Mouse (Mus musculus): ENCODE results near the gene Nwd1. TPM values are rescaled to one million over a fixed set of nuclear protein-coding genes. Genes with fewer than 3 reads are reported as not detected.
A peak's percentile ranks its signal among the peaks of the same experiment; 100 is the strongest.

Nwd1 gene
- polyA plus RNA-seq, 1 experiment = 21.2 TPM

DNA sequence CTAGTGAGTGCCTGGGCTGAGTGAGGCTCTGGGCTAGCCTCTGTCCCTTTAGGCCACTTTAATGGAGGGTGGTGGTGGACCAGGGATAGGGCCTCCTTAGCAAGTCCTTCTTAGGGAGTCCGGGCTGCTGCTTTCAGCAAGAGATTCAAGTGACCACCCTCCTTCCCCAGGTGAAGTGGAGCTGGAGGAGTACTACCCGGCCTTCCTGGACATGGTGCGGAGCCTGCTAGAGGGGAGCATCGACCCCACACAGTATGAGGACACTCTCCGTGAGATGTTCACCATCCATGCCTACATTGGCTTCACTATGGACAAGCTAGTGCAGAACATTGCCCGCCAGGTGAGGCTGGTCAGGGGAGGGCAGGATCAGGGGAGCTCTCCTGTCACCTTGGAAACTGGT is 103.8 kb downstream of the Nwd1 start:
- no peak overlapping the region for H3K4me3 ChIP-seq (replicated peaks; ENCODE audit: insufficient read depth, low read depth, low read length)
- no peaks in the 10 kb centered on the region for H3K27me3 ChIP-seq (ENCODE audit: control insufficient read depth, insufficient read depth, low read length)
- 96% methylated on average over 6 of the region's 6 CpGs for WGBS
- no peak for TF ChIP-seq POLR2A (IDR thresholded peaks at IDR 0.05; ENCODE audit: borderline replicate concordance, insufficient read depth, low read length)
- no peak for TF ChIP-seq CTCF (IDR thresholded peaks at IDR 0.05; ENCODE audit: borderline replicate concordance, insufficient read depth, low read depth, low read length)
- no peaks in the 10 kb centered on the region for H3K4me1 ChIP-seq (ENCODE audit: control insufficient read depth, insufficient read depth, low read length)
- H3K27ac ChIP-seq (ENCODE audit: insufficient read depth, low read length) = no peak overlapping the region
- peak in 1 of 2 experiments; percentile 6 for DNase-seq

DNA sequence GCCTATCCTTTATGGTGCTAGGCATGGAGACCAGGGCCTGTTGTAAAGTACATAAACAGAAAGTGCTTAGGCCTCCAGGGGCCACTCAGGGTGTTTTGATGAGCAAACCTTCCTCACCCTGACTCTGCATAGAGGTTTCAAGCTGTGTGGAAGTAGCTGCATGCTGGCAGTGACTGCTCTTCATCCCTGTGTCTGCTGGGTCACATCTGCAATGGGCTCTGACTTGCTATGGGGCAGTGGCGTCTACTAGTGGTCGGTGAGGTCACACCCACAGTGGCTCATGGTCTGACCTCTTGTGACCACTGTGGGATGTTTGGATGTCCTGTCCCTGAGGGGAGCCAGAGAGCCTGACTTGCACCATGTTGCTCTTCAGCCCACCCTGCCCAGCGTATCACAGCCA is 104.6 kb downstream of the Nwd1 start:
- TF ChIP-seq POLR2A (IDR thresholded peaks at IDR 0.05; ENCODE audit: borderline replicate concordance, insufficient read depth, low read length) (no peak), CTCF (IDR thresholded peaks at IDR 0.05; ENCODE audit: borderline replicate concordance, insufficient read depth, low read depth, low read length) (no peak)
- 87% methylated on average over 3 of the region's 3 CpGs for WGBS
- Histone ChIP-seq H3K4me1 (ENCODE audit: control insufficient read depth, insufficient read depth, low read length) (no peaks in the 10 kb centered on the region), H3K27ac (ENCODE audit: insufficient read depth, low read length) (no peak overlapping the region), H3K27me3 (ENCODE audit: control insufficient read depth, insufficient read depth, low read length) (no peaks in the 10 kb centered on the region), H3K4me3 (replicated peaks; ENCODE audit: insufficient read depth, low read depth, low read length) (no peak overlapping the region)
- DNase-seq = peak in 1 of 2 experiments; percentile 3

DNA sequence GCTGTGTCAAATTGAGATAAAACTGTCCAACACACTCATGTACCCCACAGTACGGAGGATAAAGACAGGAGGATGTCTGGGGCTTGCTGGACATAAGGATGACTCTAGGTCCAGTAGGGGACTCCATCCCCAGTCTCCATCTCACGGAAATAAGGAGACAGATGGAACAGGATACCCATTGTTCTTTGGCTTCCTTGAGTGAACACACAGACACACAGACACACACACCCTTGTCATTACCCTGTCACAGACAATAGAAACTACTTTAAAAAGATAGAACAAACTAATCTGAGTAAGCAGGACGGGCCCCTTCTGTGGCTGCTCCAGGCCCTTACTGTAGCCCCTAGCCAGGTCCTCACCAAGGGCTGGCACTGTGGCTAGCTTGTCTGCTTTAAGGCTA is 105.8 kb downstream of the Nwd1 start:
- TF ChIP-seq CTCF (IDR thresholded peaks at IDR 0.05; ENCODE audit: borderline replicate concordance, insufficient read depth, low read depth, low read length) = no peak
- no peak for TF ChIP-seq POLR2A (IDR thresholded peaks at IDR 0.05; ENCODE audit: borderline replicate concordance, insufficient read depth, low read length)
- Histone ChIP-seq H3K27me3 (ENCODE audit: control insufficient read depth, insufficient read depth, low read length) (no peaks in the 10 kb centered on the region), H3K27ac (ENCODE audit: insufficient read depth, low read length) (no peak overlapping the region), H3K4me1 (ENCODE audit: control insufficient read depth, insufficient read depth, low read length) (no peaks in the 10 kb centered on the region), H3K4me3 (replicated peaks; ENCODE audit: insufficient read depth, low read depth, low read length) (no peak overlapping the region)
- peak in 1 of 2 experiments; percentile 3 for DNase-seq
- 77% methylated on average over 3 of the region's 3 CpGs for WGBS

DNA sequence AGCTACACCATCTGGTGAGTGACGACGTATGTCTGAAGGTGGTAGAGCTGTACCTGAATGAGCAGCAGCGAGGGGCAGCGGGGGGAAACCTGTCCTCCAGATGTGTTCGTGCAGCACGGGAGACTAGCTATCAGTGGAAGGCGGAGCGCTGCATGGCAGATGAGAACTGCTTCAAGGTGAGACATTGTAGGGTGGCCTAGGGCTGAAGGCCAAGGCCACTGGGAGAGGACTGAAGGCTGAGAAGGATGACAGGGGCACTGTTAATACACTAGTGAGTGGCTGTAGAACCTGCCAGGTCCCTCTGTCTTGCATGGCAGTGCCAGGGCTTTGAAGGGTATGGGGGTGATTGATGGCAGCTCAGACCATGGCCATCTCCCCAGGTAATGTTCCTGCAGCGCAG is 106.7 kb downstream of the Nwd1 start:
- no peak overlapping the region for H3K4me3 ChIP-seq (replicated peaks; ENCODE audit: insufficient read depth, low read depth, low read length)
- no peaks in the 10 kb centered on the region for H3K27me3 ChIP-seq (ENCODE audit: control insufficient read depth, insufficient read depth, low read length)
- 88% methylated on average over 9 of the region's 9 CpGs for WGBS
- no peak overlapping the region for H3K27ac ChIP-seq (ENCODE audit: insufficient read depth, low read length)
- TF ChIP-seq POLR2A (IDR thresholded peaks at IDR 0.05; ENCODE audit: borderline replicate concordance, insufficient read depth, low read length) (no peak), CTCF (IDR thresholded peaks at IDR 0.05; ENCODE audit: borderline replicate concordance, insufficient read depth, low read depth, low read length) (no peak)
- DNase-seq = peak in 1 of 2 experiments; percentile 5
- no peaks in the 10 kb centered on the region for H3K4me1 ChIP-seq (ENCODE audit: control insufficient read depth, insufficient read depth, low read length)

DNA sequence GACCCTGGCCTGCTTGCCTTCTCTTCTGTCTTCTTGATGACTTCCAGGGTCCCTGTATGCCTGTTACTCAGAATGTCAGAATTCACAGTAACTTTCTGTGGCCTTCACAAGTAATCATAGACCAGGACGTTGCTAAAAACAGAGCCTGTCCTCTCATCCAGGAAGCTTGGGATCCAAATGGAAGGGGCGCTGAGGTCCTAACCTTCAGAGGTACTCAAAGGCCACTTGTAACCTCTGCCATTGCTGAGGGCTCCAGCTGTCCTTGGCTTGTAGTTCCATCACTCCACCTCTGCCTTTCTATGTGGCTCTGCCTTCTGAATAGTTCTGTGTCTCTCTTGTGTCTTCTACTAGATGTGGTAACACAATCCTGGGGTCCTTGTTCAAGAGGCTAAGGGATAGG is 107.3 kb downstream of the Nwd1 start:
- no peak for DNase-seq
- Histone ChIP-seq H3K27ac (ENCODE audit: insufficient read depth, low read length) (no peak overlapping the region), H3K4me3 (replicated peaks; ENCODE audit: insufficient read depth, low read depth, low read length) (no peak overlapping the region), H3K4me1 (ENCODE audit: control insufficient read depth, insufficient read depth, low read length) (no peaks in the 10 kb centered on the region), H3K27me3 (ENCODE audit: control insufficient read depth, insufficient read depth, low read length) (no peaks in the 10 kb centered on the region)
- WGBS = 93% methylated on average over 2 of the region's 2 CpGs
- no peak for TF ChIP-seq POLR2A (IDR thresholded peaks at IDR 0.05; ENCODE audit: borderline replicate concordance, insufficient read depth, low read length)
- no peak for TF ChIP-seq CTCF (IDR thresholded peaks at IDR 0.05; ENCODE audit: borderline replicate concordance, insufficient read depth, low read depth, low read length)

DNA sequence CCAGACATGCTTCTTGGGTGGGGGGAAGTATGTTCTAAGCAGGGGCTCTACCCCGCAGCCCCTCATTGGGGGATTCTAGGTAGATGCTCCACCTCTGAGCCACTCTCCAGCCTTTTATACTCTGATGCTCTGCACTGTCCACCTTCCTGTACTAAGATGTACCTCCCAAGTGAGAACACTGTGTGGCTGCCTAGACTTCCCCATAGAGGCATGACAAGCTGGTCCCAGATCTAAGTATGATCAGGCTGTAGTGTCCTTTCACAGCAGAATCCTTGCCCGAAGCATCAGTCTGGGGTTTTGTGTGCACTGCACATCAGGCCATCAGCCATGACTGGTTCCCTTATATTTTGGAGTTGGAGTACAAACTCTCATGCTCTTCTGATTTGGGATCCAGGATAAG is 109.5 kb downstream of the Nwd1 start:
- Histone ChIP-seq H3K27ac (ENCODE audit: insufficient read depth, low read length) (no peak overlapping the region), H3K4me3 (replicated peaks; ENCODE audit: insufficient read depth, low read depth, low read length) (no peak overlapping the region), H3K27me3 (ENCODE audit: control insufficient read depth, insufficient read depth, low read length) (no peaks in the 10 kb centered on the region), H3K4me1 (ENCODE audit: control insufficient read depth, insufficient read depth, low read length) (no peaks in the 10 kb centered on the region)
- 100% methylated on average over 2 of the region's 2 CpGs for WGBS
- no peak for TF ChIP-seq CTCF (IDR thresholded peaks at IDR 0.05; ENCODE audit: borderline replicate concordance, insufficient read depth, low read depth, low read length)
- DNase-seq = no peak

DNA sequence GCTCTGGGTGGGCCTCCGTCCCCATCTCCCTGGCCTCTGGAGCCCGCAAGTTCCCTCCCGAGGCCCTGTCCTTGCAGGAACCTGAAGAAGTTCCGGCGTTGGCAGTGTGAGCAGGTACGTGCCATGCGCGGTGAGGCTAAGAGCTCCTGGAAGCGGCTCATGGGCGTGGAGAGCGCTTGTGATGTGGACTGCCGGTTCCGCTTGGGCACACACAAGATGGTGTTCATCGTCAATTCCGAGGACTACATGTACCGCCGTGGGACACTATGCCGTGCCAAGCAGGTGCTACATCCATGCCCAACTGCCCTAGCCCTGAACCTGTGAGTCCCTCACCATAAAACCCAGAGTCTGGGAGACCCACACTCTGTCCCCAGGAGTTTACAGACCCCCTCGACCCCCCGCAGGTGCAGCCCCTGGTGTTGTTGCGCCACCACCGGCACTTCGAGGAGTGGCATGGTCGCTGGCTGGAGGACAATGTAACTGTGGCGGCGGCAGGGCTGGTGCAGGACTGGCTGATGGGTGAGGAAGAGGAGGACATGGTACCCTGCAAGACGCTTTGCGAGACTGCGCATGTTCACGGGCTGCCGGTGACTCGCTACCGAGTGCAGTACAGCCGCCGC is 110.4 kb downstream of the Nwd1 start:
- no peak overlapping the region for H3K27ac ChIP-seq (ENCODE audit: insufficient read depth, low read length)
- no peaks in the 10 kb centered on the region for H3K27me3 ChIP-seq (ENCODE audit: control insufficient read depth, insufficient read depth, low read length)
- no peak for TF ChIP-seq CTCF (IDR thresholded peaks at IDR 0.05; ENCODE audit: borderline replicate concordance, insufficient read depth, low read depth, low read length)
- no peak for TF ChIP-seq POLR2A (IDR thresholded peaks at IDR 0.05; ENCODE audit: borderline replicate concordance, insufficient read depth, low read length)
- no peaks in the 10 kb centered on the region for H3K4me1 ChIP-seq (ENCODE audit: control insufficient read depth, insufficient read depth, low read length)
- WGBS = 95% methylated on average over 35 of the region's 35 CpGs
- no peak overlapping the region for H3K4me3 ChIP-seq (replicated peaks; ENCODE audit: insufficient read depth, low read depth, low read length)
- DNase-seq = peak in 1 of 2 experiments; percentile 5

DNA sequence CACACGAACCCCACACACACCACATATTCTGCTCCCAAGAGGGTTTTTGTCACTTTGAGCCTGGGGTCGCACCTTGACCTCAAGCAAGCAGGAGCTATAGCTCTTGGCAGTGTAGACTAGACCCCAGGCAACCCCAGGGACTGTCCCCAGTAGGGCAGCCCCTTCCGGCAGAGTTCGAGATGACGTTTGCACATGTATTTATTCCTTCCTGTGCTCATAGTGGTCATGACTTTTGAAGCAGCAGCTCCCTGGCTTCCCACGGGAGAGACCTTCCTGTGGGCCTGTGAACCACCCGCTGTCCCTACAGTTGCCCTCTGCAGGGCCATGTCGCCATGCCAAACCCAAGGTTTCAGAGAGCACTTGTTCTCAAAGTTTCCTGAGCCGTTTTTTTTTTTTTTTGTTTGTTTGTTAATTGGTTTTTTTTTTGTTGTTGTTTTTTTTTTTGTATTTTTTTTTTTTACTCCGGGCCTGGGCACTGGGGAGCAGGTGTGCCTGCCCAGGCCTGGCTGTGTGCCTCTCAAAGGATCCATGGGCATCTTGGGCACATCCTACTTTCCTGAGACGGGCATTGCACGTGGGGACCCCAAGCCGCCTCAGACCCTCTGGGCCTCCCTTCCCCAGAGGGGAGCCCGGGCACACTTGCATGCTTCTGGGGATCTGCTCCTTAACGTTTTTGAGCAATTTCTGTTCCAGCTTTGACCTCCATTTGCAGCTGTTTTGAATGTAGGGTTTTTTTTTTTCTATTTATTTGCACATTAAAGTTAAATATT is 111.1 kb downstream of the Nwd1 start:
- Histone ChIP-seq H3K27me3 (ENCODE audit: control insufficient read depth, insufficient read depth, low read length) (no peaks in the 10 kb centered on the region), H3K4me3 (replicated peaks; ENCODE audit: insufficient read depth, low read depth, low read length) (no peak overlapping the region), H3K4me1 (ENCODE audit: control insufficient read depth, insufficient read depth, low read length) (no peaks in the 10 kb centered on the region), H3K27ac (ENCODE audit: insufficient read depth, low read length) (no peak overlapping the region)
- WGBS = 82% methylated on average over 15 of the region's 15 CpGs
- peak in 1 of 2 experiments; percentile 4 for DNase-seq
- no peak for TF ChIP-seq POLR2A (IDR thresholded peaks at IDR 0.05; ENCODE audit: borderline replicate concordance, insufficient read depth, low read length)
- no peak for TF ChIP-seq CTCF (IDR thresholded peaks at IDR 0.05; ENCODE audit: borderline replicate concordance, insufficient read depth, low read depth, low read length)
